Mouse (Mus musculus): Measurements from ENCODE around the gene Raet1e. TPM values are rescaled to one million over a fixed set of nuclear protein-coding genes. Genes with fewer than 3 reads are reported as not detected.
"Not testable (repeated sequence)": the region's sequence is repeated elsewhere in the genome, so short reads cannot be mapped to it uniquely, and the experiment has no call there.

Raet1e gene
- total RNA-seq (2014; rRNA removed; ENCODE audit: low replicate concordance) (1.3 TPM in 1 of 2 replicates, not detected in the other), polyA plus RNA-seq (2015; fragmentation: Nextera tagmentation; extraction: Ambion mirVana) (0.85 and 1.1 TPM in 2 replicates)

DNA sequence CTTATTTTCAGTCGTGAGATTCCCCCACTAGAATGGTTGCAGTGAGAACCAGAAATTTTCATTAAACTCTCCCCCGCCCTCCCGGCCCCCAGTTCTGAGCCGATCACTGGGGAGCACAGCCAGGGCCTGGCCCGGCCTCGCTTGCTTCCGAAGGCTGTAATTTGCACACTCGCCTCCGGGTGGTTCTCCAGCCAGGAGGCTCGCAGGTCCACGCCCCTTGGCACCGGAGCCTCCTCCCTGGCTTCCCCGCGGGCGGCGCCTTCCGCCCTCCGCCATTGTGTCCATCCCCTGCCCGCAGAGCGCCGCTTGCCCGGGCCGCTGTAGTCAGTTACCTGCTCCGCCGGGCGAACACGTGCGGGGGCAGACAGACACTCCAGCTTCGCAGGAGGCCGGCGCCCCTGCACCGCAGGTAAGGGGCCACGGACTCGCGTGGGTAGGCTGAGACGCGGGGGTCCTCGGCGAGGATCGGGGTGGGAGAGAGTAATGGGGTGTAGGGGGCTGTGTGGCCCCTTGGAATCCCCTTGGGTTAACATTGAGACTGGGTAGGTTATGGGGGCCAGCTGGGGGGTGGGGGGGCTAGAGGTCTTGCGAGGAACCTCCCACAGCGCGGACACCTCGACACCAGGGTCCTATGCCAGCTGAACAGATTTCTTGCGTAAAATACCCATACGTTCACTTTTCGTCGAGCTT is at the start of gene Raet1e, which contains the start of gene H60b:
Gene Raet1e, plus strand, starts transcription at position 260 of the 690 bp plus-strand sequence.
Gene H60b, plus strand, starts transcription at position 277 of the 690 bp plus-strand sequence.
- WGBS = 2% methylated on average over 48 of the region's 48 CpGs
- H3K4me3 ChIP-seq (ENCODE audit: low read depth, low read length) = peak within 1 kb of the TSS; percentile 46
- H3K4me1 ChIP-seq (ENCODE audit: control insufficient read depth, insufficient read depth); H3K9me3 ChIP-seq (replicated peaks; ENCODE audit: control insufficient read depth, low read length); H3K9ac ChIP-seq (replicated peaks; ENCODE audit: low read depth, low read length); H3K27ac ChIP-seq (ENCODE audit: low read depth); H3K36me3 ChIP-seq (replicated peaks; ENCODE audit: control insufficient read depth, insufficient read depth, low read length); DNase-seq (ENCODE audit: low spot score): not testable (repeated sequence)
- peaks cover 76% of the 10 kb centered on the region for H3K27me3 ChIP-seq (ENCODE audit: control insufficient read depth, insufficient read depth, low read length)
- peak within 1 kb of the TSS; percentile 57 for H3K4me2 ChIP-seq (ENCODE audit: low read depth, low read length)
- TF ChIP-seq CTCF (IDR thresholded peaks at IDR 0.05; ENCODE audit: low read depth) = peak; percentile 35; the same call in 1 of the 2 replicates
- peak; percentile 85 for ATAC-seq (ENCODE audit: insufficient read depth, low read depth)

DNA sequence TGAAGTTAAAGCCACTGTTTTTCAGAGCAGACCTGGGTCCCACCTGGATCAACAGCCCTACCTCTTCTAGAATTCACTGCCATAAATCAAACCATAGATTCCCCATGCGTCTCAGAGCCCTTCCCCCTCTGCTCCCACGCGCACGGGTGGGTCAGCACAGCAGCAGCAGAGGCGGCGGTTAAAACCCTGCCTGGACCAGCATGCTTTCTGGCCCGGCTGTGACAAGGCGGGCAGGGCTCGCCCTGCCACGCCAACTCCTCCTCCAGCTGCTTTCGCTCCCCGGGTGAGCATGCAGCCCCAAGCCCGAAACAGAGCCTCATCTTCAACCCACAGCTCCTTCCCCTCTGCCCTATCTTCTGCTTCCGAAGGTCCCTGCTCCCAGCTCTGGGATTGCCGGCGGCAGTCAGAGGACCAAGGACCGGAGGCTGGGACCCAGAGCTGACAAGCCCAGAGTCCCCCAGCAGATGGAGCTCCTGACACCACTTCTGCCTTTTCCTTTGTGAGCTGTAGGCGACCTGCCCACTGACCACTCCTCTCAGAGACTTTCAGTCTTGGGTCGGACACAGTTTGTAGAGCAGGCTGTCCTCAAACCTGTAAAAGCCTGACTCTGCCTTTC is 17.6 kb upstream of the Raet1e start:
- Histone ChIP-seq H3K4me2 (ENCODE audit: low read depth, low read length) (peak overlapping the region; percentile 66), H3K4me3 (ENCODE audit: low read depth, low read length) (peak overlapping the region; percentile 45), H3K27ac (ENCODE audit: low read depth) (no peak overlapping the region), H3K4me1 (ENCODE audit: control insufficient read depth, insufficient read depth) (no peaks in the 10 kb centered on the region), H3K27me3 (ENCODE audit: control insufficient read depth, insufficient read depth, low read length) (no peaks in the 10 kb centered on the region), H3K9me3 (replicated peaks; ENCODE audit: control insufficient read depth, low read length) (no peaks in the 10 kb centered on the region), H3K9ac (replicated peaks; ENCODE audit: low read depth, low read length) (0 out of 2 replicates have a peak overlapping the region, but pooled peaks have one; percentile 3), H3K36me3 (replicated peaks; ENCODE audit: control insufficient read depth, insufficient read depth, low read length) (no peaks in the 10 kb centered on the region)
- 2% methylated on average over 19 of the region's 19 CpGs for WGBS
- peak; percentile 75 for DNase-seq (ENCODE audit: low spot score)
- peak; percentile 73 for TF ChIP-seq CTCF (IDR thresholded peaks at IDR 0.05; ENCODE audit: low read depth)
- TF ChIP-seq EP300 (IDR thresholded peaks at IDR 0.05; ENCODE audit: low read depth) = no peak
- peak; percentile 39; the same call in 1 of the 2 replicates for ATAC-seq (ENCODE audit: insufficient read depth, low read depth)

DNA sequence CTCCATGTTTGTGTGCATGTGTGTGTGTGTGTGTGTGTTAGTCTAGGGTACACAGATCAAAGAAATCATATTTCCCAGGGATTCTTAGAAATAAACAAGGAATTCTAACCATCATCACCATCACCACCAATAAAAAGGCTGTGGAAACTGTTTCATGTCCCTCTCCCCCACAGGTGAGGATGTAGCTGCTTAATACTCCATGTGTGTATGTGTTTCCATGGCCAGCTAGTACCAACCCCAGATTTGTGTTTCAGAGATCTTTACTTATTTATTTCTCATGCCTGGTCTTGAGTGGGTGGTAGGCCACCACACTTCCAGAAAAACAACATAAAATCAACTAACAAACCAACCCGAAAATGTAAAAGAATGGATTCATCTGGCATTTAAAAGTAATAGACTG is 16.2 kb upstream of the Raet1e start:
- not testable (repeated sequence) for H3K27me3 ChIP-seq (ENCODE audit: control insufficient read depth, insufficient read depth, low read length); H3K36me3 ChIP-seq (replicated peaks; ENCODE audit: control insufficient read depth, insufficient read depth, low read length); ATAC-seq (ENCODE audit: insufficient read depth, low read depth); H3K9me3 ChIP-seq (replicated peaks; ENCODE audit: control insufficient read depth, low read length); H3K4me1 ChIP-seq (ENCODE audit: control insufficient read depth, insufficient read depth); H3K4me2 ChIP-seq (ENCODE audit: low read depth, low read length); H3K4me3 ChIP-seq (ENCODE audit: low read depth, low read length); H3K27ac ChIP-seq (ENCODE audit: low read depth); H3K9ac ChIP-seq (replicated peaks; ENCODE audit: low read depth, low read length)
- peak; percentile 83 for DNase-seq (ENCODE audit: low spot score)
- 74% methylated on average over 1 of the region's 1 CpGs for WGBS

- 74% methylated on average over 5 of the region's 5 CpGs for WGBS
- Histone ChIP-seq H3K4me3 (ENCODE audit: low read depth, low read length) (no peak overlapping the region), H3K27me3 (ENCODE audit: control insufficient read depth, insufficient read depth, low read length) (no peaks in the 10 kb centered on the region), H3K9ac (replicated peaks; ENCODE audit: low read depth, low read length) (no peak overlapping the region), H3K27ac (ENCODE audit: low read depth) (no peak overlapping the region), H3K36me3 (replicated peaks; ENCODE audit: control insufficient read depth, insufficient read depth, low read length) (no peaks in the 10 kb centered on the region), H3K9me3 (replicated peaks; ENCODE audit: control insufficient read depth, low read length) (no peaks in the 10 kb centered on the region), H3K4me2 (ENCODE audit: low read depth, low read length) (no peak overlapping the region), H3K4me1 (ENCODE audit: control insufficient read depth, insufficient read depth) (no peaks in the 10 kb centered on the region)
- no peak for TF ChIP-seq EP300 (IDR thresholded peaks at IDR 0.05; ENCODE audit: low read depth)
- no peak for TF ChIP-seq CTCF (IDR thresholded peaks at IDR 0.05; ENCODE audit: low read depth)
- DNase-seq (ENCODE audit: low spot score) (no peak), ATAC-seq (ENCODE audit: insufficient read depth, low read depth) (no peak)
Observed at GRCm38 (mm10) chr10:22142926-22143325, 15.4 kb upstream of the Raet1e start.

GRCm38 (mm10) chr10:22148441-22149072 is 9.8 kb upstream of the Raet1e start:
- DNase-seq (ENCODE audit: low spot score) = peak; percentile 60
- Histone ChIP-seq H3K36me3 (replicated peaks; ENCODE audit: control insufficient read depth, insufficient read depth, low read length) (no peaks in the 10 kb centered on the region), H3K4me1 (ENCODE audit: control insufficient read depth, insufficient read depth) (peaks cover 9% of the 10 kb centered on the region; the same call in 1 of the 2 replicates), H3K4me2 (ENCODE audit: low read depth, low read length) (peak overlapping the region; percentile 80), H3K9me3 (replicated peaks; ENCODE audit: control insufficient read depth, low read length) (no peaks in the 10 kb centered on the region), H3K4me3 (ENCODE audit: low read depth, low read length) (peak overlapping the region; percentile 69), H3K27ac (ENCODE audit: low read depth) (peak overlapping the region; percentile 15), H3K27me3 (ENCODE audit: control insufficient read depth, insufficient read depth, low read length) (peaks cover 33% of the 10 kb centered on the region), H3K9ac (replicated peaks; ENCODE audit: low read depth, low read length) (peak overlapping the region; percentile 62)
- under 1% methylated on average over 47 of the region's 50 CpGs for WGBS
- peak; percentile 80 for ATAC-seq (ENCODE audit: insufficient read depth, low read depth)
- no peak for TF ChIP-seq EP300 (IDR thresholded peaks at IDR 0.05; ENCODE audit: low read depth)
- peak; percentile 37 for TF ChIP-seq CTCF (IDR thresholded peaks at IDR 0.05; ENCODE audit: low read depth)
